Mouse (Mus musculus) B cell, adult 67 days (primary cell): ENCODE results near the gene Gm5538. TPM values are rescaled to one million over a fixed set of nuclear protein-coding genes. Genes with fewer than 3 reads are reported as not detected.

ENCODE experiments used
- total RNA-seq, 2 experiments: library from RNA; stranded (reverse); gene quantifications; 4 replicates each; pipeline ENCODE4 v1.2.4; 2023

Gene Gm5538
- not detected for total RNA-seq

DNA sequence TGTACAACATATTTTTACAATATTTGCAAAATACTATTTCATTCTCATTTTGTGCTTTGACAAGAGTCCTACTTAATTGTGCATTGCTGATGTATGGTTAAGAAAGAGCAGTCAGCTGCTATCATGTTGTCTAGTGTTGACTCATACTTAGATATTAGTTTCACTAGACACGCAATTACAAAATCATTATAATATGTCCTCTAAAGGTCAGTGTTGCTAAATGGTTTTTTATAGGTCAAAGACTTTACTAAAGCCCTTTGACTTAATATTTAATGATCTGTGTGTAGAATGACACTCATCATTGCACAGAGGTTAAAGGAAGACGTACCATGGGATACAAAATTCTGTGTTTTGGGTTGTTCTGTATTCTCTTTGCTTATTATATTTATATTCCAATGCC is at the start of gene Gm5538:
Gene Gm5538, plus strand, starts transcription at position 301 of the 400 bp plus-strand sequence.

Other genes with a start within 250 kb of the Gm5538 start
- gene Gm8298, start 131.3 kb downstream of the Gm5538 start, total RNA-seq: not detected
- gene C130079G13Rik, start 195.4 kb downstream of the Gm5538 start, total RNA-seq: not detected